Mouse (Mus musculus): Measurements from ENCODE around the gene Tex35. TPM values are rescaled to one million over a fixed set of nuclear protein-coding genes. Genes with fewer than 3 reads are reported as not detected.
A peak's percentile ranks its signal among the peaks of the same experiment; 100 is the strongest.

The Tex35 gene
- polyA plus RNA-seq, 1 experiment from 2014 or later, result not detected

GRCm38 (mm10) chr1:157063318-157064115, 45.0 kb downstream of the Tex35 start:
- WGBS, result 45% methylated on average over 13 of the region's 13 CpGs
- Histone ChIP-seq H3K9me3 (no peaks in the 10 kb centered on the region), H3K4me3 (no peak overlapping the region), H3K27me3 (no peaks in the 10 kb centered on the region), H3K27ac (no peak overlapping the region; the same call in 1 of the 2 replicates), H3K9ac (no peak overlapping the region), H3K4me1 (peaks cover 14% of the 10 kb centered on the region; the same call in 1 of the 2 replicates), H3K36me3 (no peaks in the 10 kb centered on the region), H3K4me2 (no peak overlapping the region)
- no peak for ATAC-seq (ENCODE audit: borderline replicate concordance, extremely low read depth, low FRiP score, low TSS enrichment)

- H3K9me3 ChIP-seq, result no peaks in the 10 kb centered on the region
- no peak overlapping the region for H3K4me2 ChIP-seq
- no peak for ATAC-seq (ENCODE audit: borderline replicate concordance, extremely low read depth, low FRiP score, low TSS enrichment)
- no peak overlapping the region for H3K9ac ChIP-seq
- WGBS, result 73% methylated on average over 5 of the region's 5 CpGs
- H3K4me3 ChIP-seq, result no peak overlapping the region
- no peaks in the 10 kb centered on the region for H3K36me3 ChIP-seq
- H3K27me3 ChIP-seq, result no peaks in the 10 kb centered on the region
- peaks cover 14% of the 10 kb centered on the region; the same call in 1 of the 2 replicates for H3K4me1 ChIP-seq
- H3K27ac ChIP-seq, result no peak overlapping the region
Observed at GRCm38 (mm10) chr1:157062445-157062825, 46.0 kb downstream of the Tex35 start.

- Histone ChIP-seq H3K9me3 (no peaks in the 10 kb centered on the region), H3K4me3 (no peak overlapping the region), H3K4me1 (peaks cover 14% of the 10 kb centered on the region; the same call in 1 of the 2 replicates), H3K36me3 (no peaks in the 10 kb centered on the region), H3K27ac (no peak overlapping the region), H3K4me2 (no peak overlapping the region), H3K9ac (no peak overlapping the region), H3K27me3 (no peaks in the 10 kb centered on the region)
- ATAC-seq (ENCODE audit: borderline replicate concordance, extremely low read depth, low FRiP score, low TSS enrichment), result no peak
- 63% methylated on average over 10 of the region's 10 CpGs for WGBS
Observed at GRCm38 (mm10) chr1:157061800-157062444, 46.6 kb downstream of the Tex35 start.

GRCm38 (mm10) chr1:157061170-157061569, 47.3 kb downstream of the Tex35 start:
- Histone ChIP-seq H3K36me3 (no peaks in the 10 kb centered on the region), H3K9ac (no peak overlapping the region), H3K27me3 (no peaks in the 10 kb centered on the region), H3K9me3 (no peaks in the 10 kb centered on the region), H3K4me3 (no peak overlapping the region), H3K27ac (no peak overlapping the region), H3K4me1 (peaks cover 14% of the 10 kb centered on the region; the same call in 1 of the 2 replicates), H3K4me2 (no peak overlapping the region)
- WGBS, result 58% methylated on average over 3 of the region's 3 CpGs
- no peak for ATAC-seq (ENCODE audit: borderline replicate concordance, extremely low read depth, low FRiP score, low TSS enrichment)

GRCm38 (mm10) chr1:157060441-157061135, 47.9 kb downstream of the Tex35 start:
- peaks cover 13% of the 10 kb centered on the region for H3K4me1 ChIP-seq
- no peaks in the 10 kb centered on the region for H3K27me3 ChIP-seq
- H3K36me3 ChIP-seq, result no peaks in the 10 kb centered on the region
- 75% methylated on average over 12 of the region's 12 CpGs for WGBS
- H3K9ac ChIP-seq, result no peak overlapping the region
- H3K9me3 ChIP-seq, result no peaks in the 10 kb centered on the region
- no peak overlapping the region for H3K27ac ChIP-seq
- ATAC-seq (ENCODE audit: borderline replicate concordance, extremely low read depth, low FRiP score, low TSS enrichment), result no peak
- no peak overlapping the region for H3K4me3 ChIP-seq
- H3K4me2 ChIP-seq, result no peak overlapping the region

- Histone ChIP-seq H3K36me3 (no peaks in the 10 kb centered on the region), H3K4me2 (no peak overlapping the region), H3K4me3 (no peak overlapping the region), H3K27ac (peak overlapping the region; percentile 64; the same call in 1 of the 2 replicates), H3K27me3 (no peaks in the 10 kb centered on the region), H3K9ac (no peak overlapping the region), H3K9me3 (no peaks in the 10 kb centered on the region), H3K4me1 (peaks cover 14% of the 10 kb centered on the region)
- no peak for ATAC-seq (ENCODE audit: borderline replicate concordance, extremely low read depth, low FRiP score, low TSS enrichment)
- 67% methylated on average over 6 of the region's 6 CpGs for WGBS
Observed at GRCm38 (mm10) chr1:157055901-157056300, 52.6 kb downstream of the Tex35 start.

GRCm38 (mm10) chr1:157055288-157055831, 53.1 kb downstream of the Tex35 start:
- Histone ChIP-seq H3K27me3 (no peaks in the 10 kb centered on the region), H3K4me2 (no peak overlapping the region), H3K36me3 (no peaks in the 10 kb centered on the region), H3K9ac (no peak overlapping the region), H3K4me1 (peaks cover 14% of the 10 kb centered on the region), H3K9me3 (no peaks in the 10 kb centered on the region), H3K4me3 (no peak overlapping the region), H3K27ac (peak overlapping the region; percentile 64)
- 39% methylated on average over 11 of the region's 11 CpGs for WGBS
- ATAC-seq (ENCODE audit: borderline replicate concordance, extremely low read depth, low FRiP score, low TSS enrichment), result peak; percentile 63; the same call in 1 of the 2 replicates

- Histone ChIP-seq H3K27me3 (no peaks in the 10 kb centered on the region), H3K9ac (no peak overlapping the region), H3K4me1 (peaks cover 14% of the 10 kb centered on the region), H3K4me3 (no peak overlapping the region), H3K36me3 (no peaks in the 10 kb centered on the region), H3K9me3 (no peaks in the 10 kb centered on the region), H3K27ac (peak overlapping the region; percentile 37; the same call in 1 of the 2 replicates), H3K4me2 (no peak overlapping the region)
- no peak for ATAC-seq (ENCODE audit: borderline replicate concordance, extremely low read depth, low FRiP score, low TSS enrichment)
- 79% methylated on average over 7 of the region's 7 CpGs for WGBS
Observed at GRCm38 (mm10) chr1:157054659-157055058, 53.8 kb downstream of the Tex35 start.

GRCm38 (mm10) chr1:157049886-157050285, 58.6 kb downstream of the Tex35 start:
- WGBS, result 64% methylated on average over 2 of the region's 2 CpGs
- H3K4me3 ChIP-seq, result no peak overlapping the region
- peaks cover 24% of the 10 kb centered on the region for H3K4me1 ChIP-seq
- H3K9ac ChIP-seq, result no peak overlapping the region
- no peaks in the 10 kb centered on the region for H3K9me3 ChIP-seq
- H3K27ac ChIP-seq, result no peak overlapping the region
- ATAC-seq (ENCODE audit: borderline replicate concordance, extremely low read depth, low FRiP score, low TSS enrichment), result no peak
- no peaks in the 10 kb centered on the region for H3K36me3 ChIP-seq
- H3K27me3 ChIP-seq, result no peaks in the 10 kb centered on the region
- H3K4me2 ChIP-seq, result no peak overlapping the region

All from lung, embryonic 15.5 days (tissue).